Mouse (Mus musculus) frontal cortex, postnatal 14 days (tissue): ENCODE data around the gene Sv2a.
A peak's percentile ranks its signal among the peaks of the same experiment; 100 is the strongest.
"Not testable (repeated sequence)": the region's sequence is repeated elsewhere in the genome, so short reads cannot be mapped to it uniquely, and the experiment has no call there.

Experiments
- DNase-seq, 2 experiments: peaks; one replicate each; pipeline ENCODE4 v3.0.0; 2022; ENCODE audit warnings: low spot score in 2 of 2

Sv2a gene

DNA sequence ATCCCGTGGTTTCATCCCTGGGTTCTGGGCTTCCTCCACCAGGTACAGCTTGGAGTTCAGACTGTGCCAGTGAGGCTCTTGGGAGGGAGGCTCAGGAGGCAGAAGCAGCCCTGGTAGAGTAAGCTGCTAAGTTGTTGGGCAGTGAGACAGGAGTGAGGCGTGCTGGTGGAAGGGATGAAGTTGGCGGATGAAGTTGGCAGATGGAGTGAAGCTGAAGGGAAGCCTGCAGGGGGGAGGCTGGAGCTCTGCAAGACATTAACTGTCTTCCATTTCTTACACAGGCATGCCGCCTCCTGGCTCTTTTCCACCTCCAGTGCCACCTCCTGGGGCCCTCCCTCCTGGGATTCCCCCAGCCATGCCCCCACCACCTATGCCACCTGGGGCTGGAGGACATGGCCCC lies 6.9 kb upstream of the Sv2a start:
- DNase-seq: not testable (repeated sequence)

DNA sequence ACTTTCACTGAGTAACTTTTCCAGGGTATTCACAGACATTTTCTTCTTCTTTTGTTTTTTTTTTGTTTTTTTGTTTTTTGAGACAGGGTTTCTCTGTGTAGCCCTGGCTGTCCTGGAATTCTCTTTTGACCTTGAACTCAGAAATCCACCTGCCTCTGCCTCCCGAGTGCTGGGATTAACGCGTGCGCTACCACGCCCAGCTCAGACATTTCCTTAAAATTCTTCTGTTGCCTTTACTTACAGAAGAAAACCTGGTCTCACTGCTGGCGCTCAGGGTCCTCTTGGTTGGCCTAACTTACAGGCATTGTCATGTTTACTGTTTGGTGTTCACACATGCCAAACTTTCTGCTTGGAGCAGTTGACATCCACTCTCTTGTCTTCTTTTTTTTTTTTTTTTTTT lies 5.7 kb upstream of the Sv2a start:
- DNase-seq: no peak

DNA sequence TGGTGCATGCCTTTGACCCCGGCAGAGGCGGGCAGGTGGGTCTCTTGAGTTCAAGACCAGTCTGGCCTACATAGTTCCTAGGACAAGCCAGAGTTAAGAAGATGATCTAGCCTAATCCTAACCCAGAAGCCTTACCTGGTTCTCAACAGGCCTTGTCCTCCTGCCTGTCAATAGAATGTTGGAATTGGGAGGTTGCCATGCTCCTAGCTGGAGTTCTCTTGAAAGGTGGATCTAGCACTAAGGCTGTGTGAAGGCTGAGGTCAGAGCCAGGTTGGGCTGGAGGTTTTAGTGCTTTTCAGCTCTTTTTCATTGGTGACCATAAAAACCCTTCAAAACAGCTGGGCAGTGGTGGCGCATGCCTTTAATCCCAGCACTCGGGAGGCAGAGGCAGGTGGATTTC lies 2.5 kb upstream of the Sv2a start:
- DNase-seq: no peak

DNA sequence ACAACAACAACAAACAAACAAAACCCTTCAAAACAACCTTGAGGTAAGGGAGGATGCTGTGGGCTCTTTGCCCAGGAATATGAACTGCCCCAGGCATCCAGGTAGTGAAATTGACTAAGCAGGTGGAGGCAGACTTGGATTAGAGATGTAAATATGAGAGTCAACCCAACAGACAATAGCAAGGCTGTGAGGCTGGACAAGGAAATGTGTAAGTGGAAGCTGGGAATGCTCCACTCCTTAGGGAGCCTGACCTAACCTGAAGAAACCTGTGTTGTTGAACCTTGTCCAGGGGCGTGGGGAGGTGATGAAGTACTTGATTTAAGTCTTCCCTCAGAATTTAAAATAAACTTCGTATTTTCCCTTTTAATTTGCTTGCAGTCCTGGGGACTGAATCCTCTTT lies 2.0 kb upstream of the Sv2a start:
- no peak for DNase-seq

DNA sequence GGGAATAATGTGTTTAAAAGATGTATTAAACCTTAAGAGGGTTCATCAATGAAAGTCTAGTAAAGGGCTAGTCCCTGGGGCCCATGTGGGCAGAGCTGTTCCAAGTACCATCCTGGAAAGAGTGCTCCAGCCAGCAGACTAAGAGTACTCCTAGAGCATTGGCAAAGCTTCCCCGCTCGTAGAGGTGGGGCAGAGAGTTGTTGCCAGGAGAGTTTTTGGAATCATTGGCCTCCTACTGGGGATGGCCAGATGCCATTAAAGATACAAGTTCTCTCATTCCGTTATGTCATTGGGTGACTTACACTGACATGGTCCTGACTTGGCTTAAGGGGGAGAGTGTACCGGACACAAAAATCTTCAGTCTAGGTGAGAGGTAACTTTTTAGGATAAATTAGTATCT lies 1.4 kb upstream of the Sv2a start:
- no peak for DNase-seq

DNA sequence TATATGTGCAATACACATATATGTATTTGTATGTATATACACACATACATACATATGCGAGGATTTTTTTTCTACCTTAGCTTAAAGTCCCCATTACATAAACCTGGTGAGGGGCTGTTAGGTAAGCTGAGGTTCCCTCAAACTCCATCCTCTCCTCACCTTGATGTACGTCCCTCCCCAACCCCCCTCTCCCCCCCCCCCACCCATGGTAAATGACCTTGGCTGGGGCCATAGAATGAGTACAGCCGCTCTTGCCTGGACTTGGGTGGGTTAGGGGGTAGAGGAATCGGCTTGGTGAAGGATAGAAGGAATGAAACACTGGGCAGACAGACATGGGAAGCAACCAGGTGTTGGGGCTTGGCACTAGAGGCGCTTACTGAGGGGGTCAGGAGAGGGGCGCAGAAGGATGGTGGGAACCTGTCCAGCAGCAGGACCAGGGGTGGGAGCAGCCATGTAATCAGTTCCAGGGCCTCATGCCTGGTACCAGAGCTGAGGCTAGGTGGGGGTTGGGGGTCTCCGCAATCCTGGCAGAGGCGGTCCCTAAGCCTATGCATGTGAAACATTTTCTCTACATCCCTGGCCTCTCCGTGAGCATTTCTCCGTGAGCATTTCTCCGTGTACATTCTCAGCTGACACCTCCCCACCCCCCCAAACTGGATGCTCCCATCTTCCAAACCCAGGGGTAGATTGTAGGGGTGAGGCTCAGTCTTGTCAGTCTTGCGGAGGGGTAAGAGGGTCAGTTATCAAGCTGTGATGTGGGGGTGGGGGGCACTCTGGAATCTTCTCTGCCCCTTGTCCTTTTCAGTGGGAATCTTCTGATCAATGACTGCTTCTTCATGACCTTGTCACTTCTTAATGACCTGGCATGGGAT lies 795 bp downstream of the Sv2a start:
- no peak for DNase-seq

DNA sequence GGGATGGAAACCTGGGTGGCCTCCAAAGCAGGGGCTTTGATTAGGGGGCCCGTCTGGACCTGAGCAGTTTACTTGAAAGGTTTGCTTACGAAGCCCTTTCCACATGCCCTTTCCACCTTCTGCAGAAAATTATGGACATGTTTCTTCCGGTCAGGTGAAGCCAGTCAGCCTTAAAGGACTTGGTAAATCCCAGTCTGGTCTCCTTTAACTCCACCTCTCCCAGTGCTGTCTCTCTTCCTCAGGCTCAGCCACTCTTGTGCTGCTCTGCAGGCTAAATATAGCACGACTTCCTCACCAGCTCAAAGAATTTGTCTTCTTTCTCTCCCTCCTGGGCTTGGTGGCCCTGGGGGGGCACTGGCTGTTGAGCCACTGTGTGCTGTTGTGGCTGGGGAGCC lies 1.4 kb downstream of the Sv2a start:
- DNase-seq: no peak

DNA sequence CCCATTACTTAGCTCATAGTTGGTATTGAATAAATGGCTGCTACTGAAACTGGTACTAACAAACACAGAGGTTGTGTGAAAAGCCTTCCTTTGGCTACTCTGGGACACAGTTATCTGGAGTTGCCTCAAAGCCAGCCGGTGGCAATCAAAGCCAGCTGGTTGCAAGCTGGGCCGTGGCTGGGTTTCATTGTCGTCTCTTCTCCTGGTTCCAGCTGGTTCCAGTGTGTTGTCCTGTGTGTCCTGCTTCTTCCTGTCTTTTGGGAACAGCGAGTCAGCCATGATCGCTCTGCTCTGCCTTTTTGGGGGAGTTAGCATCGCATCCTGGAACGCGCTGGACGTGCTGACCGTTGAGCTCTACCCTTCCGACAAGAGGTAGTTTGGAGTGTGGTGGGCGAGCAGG lies 12.0 kb downstream of the Sv2a start:
- DNase-seq: no peak

DNA sequence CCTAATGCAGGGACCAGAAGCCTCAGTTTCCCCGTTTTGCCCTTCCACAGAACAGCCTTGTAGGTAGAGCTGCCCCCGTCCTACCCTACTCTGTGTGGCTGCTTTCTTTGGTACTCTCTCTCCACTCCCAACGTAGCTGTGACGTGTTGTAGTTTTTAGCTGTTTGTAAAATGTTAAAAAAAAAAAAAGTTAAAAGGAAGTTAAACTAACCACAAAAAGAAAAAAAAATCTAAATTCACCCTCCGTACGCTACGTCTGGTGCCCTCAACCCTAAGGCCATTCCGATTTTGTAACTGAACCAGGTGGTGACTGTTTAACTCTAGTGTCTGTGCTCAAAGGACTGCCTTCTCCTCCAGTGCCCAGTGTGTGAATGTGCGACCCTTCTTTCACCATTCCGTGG lies 14.0 kb downstream of the Sv2a start:
- DNase-seq: no peak

DNA sequence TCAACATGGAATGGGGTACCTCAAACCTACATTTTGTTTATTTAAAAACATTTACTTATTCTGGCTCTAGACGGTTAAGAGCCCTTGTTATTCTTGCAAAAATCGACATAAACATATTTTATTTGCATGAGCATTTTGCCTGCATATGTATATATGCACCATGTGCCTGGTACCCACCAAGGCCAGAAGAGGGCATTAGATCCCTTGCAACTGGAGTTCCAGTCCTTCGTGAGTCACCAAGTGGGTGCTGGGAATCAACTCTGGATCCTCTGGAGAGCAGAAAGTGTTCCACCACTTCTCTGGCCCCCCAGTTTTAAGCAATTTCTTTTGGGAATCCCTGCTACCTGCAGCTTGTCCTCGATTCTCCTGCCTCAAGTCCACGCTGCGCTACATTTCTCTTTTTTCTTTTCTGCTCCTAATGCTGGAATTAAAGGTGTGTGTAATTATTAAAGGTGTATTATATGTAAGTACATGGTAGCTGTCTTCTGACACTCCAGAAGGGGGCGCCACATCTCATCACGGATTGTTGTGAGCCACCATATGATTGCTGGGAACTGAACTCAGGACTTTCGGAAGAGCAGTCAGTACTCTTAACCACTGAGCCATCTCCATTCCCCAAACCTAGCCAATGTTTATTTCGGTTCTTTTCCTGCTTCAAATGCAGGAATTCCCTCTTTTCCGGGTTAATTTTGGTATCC lies 14.8 kb downstream of the Sv2a start:
- no peak for DNase-seq

DNA sequence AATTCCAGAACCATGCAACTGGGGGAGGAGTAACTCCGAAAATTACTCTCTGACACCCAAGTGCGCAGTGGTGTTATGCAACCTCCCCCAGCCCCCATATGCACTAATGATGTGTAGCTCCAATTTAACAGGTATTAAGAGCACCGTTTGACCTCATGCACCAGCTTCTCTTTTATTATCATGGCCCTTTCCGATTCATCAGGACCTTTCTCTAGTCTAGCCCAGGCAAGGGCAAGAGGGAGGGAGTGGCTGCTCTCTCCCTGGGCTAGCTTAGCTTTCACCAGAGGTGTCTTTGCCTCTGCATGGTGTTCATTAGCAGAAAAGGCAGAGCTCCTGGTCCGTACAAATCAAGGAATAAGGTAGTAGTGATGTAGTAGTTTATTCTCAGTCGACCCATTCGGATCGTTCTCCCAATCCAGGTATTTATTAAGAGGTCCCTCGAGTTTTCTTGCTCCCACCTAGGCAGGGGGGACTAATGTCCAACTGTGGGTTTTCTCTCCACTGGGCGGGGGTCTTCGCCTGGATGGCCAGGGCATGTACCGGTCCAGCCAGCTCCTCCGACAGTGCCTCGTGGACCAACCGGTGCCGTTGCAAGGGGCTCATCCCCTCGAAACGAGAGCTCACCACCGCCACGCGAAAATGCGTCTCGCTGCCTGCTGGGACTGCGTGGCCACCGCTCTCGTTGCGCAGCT lies 15.6 kb downstream of the Sv2a start:
- peak in 1 of 2 experiments; percentile 47 for DNase-seq

DNA sequence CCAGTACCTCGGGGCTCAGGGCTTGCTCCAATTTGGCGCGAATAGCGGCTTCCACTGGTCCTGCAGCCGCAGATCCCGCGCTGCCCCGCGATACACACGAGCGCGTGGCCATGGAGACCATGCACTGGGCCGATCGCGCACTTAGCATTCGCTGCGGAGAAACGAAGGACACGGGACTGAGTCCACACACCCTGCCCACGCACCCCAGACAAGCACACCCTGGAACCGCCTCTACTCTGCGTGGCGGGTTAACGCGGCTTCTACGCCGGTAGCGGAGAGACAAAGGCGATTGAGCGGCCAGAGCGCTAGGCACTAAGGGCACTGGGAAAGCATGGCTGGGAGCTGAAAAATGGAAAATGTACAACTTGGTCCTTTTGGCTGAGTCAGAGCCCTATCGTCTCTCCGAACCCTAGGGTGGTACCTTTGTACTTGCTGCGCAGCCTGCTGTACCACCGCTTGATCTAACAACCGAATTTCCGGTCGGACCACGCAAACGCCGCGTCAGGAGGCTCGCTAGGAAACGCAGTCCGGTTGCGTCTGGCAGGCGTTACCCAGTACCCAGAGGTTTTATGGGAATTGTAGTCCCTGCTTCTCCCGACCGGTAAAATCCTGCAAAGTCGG lies 16.3 kb downstream of the Sv2a start:
- DNase-seq: peak; percentile 85 to 87

DNA sequence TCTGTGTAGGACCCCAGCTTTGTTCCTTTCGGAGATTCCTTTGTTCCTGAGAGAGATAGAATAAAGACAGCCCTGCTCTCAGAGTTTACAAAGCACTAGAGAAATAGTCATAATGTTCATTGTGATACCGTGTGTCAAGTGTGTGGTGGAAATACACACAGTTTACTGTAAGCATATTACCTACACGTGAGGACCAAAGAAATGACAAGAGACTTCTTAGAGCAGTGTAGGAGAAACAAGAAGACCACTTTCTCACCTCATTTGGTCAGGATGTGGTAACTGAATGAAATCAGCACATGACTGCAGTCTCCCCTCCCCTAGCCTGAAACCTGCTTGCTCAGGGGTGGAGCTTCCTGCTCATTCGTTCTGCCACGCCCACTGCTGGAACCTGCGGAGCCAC lies 17.2 kb downstream of the Sv2a start:
- DNase-seq: no peak

DNA sequence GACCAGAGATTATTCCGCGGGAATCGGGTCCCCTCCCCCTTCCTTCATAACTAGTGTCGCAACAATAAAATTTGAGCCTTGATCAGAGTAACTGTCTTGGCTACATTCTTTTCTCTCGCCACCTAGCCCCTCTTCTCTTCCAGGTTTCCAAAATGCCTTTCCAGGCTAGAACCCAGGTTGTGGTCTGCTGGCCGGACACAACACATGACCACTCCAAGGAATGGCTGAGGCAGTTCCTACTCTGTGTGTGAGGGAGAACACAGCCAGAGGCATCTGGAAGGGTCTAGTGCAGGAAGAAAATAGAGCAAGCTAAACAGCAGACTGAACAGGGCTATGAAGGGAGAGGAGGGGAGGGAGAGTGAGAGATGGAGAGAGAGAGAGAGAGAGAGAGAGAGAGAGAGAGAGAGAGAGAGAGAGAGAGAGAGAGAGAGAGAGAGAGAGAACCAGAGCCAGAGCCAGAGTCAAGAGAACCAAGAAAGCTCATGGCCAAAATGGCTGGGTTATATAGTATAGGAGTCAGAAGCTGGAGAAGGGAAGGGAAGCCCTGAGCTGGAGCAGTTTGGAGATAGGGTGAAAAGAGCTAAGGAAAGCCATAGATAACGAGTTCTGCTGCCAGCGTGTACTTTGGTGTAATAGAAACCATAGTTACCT lies 17.8 kb downstream of the Sv2a start:
- DNase-seq: not testable (repeated sequence)

DNA sequence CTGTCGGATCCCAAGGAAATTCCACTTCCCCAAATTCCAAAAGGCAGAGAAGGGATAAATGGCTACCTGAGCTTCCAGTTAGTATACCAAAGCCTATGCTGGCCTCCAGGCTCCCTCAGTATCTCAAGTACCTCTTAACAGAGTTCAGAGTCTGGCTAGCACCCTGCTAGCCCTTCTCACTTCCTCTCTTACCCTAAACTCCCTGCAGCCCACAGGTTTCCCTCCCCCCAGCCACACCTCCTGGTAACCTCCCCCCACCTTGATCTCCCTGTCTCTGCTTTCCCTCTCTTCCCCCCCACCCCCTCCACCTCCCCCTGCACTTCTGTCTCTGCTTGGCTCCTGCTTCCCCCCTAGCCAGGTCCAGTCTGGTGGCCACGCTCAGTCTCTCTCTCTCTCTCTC lies 18.8 kb downstream of the Sv2a start:
- no peak for DNase-seq

DNA sequence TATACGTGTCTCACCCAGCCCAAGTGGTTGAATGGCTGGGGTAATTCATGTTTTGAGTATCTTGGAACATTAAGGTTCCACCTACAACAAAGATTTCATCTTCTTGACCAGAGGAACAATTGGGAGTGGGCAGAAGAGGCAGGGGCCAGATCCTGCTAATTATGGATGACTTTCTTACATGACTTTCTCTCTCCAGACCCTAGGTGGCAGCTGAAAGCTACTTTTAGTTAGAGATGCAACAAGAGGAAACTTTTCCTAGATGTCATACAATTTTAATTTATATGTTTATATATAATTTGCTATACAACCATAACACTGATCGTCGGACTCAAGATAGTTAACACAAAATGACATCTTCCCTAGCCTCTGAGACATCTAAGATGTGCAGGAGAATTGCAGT lies 26.9 kb downstream of the Sv2a start:
- no peak for DNase-seq

DNA sequence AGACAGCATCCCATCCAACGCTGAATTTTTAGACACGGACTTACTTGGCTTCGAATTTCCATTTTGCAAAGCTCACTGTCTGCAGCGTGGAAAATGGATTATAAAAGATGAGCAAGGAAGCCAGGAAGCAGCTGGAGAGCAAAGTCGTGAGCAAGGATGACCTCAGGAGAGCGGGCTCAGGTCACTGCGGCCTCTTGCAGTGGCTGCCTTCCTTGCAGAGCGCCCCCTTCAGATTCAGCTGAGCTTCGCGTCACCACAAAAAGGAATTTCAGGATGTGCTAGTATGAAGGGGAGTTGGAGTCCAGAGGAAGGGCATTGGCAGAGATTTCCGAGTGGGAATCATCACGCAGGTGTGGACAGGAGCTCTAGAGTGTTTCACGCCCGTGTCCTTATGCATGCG lies 28.3 kb downstream of the Sv2a start:
- no peak for DNase-seq

DNA sequence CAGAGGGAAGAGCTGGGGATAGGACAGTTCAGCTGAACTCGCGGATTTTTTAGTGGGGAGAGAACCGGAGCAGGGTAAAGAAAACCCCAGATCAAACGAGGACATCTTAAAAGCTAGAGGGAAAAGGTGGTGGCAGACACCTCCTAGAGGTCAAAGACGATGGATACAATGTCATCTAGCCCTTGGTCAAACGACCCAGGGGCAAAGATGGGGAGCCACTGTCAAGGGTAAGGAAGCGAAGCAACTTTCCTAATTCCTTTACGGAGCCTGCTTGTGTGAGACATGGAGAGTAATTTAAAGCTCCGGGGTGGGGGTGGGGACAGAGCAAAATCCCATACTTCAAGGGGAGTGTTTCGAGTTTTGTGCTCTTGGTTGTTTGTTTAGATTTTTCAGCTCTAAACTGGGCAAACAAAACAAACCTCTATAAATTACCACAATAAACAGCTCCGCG lies 38.3 kb downstream of the Sv2a start:
- DNase-seq: no peak

DNA sequence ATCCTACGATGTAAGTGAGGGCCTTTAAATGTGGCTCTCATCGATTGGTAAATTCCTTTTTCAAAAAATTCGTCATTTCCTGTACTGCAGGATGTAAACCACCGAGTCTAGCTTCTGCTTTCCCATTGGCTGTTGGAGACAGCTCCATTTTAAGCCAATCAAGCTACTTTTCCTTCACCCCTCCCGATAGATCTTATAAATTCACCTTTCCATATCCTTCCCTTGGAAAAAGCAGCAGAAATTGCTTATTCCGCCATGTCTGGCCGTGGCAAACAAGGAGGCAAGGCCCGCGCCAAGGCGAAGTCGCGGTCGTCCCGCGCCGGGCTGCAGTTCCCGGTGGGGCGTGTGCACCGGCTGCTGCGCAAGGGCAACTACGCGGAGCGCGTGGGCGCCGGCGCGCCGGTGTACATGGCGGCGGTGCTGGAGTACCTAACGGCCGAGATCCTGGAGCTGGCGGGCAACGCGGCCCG lies 38.7 kb downstream of the Sv2a start, which contains the start of the genes Bola1 and Hist2h2ab:
Gene Bola1, minus strand, starts transcription at position 49 of the 470 bp plus-strand sequence.
Gene Hist2h2ab, plus strand, starts transcription at position 205 of the 470 bp plus-strand sequence.
- DNase-seq: peak; percentile 73 to 75

DNA sequence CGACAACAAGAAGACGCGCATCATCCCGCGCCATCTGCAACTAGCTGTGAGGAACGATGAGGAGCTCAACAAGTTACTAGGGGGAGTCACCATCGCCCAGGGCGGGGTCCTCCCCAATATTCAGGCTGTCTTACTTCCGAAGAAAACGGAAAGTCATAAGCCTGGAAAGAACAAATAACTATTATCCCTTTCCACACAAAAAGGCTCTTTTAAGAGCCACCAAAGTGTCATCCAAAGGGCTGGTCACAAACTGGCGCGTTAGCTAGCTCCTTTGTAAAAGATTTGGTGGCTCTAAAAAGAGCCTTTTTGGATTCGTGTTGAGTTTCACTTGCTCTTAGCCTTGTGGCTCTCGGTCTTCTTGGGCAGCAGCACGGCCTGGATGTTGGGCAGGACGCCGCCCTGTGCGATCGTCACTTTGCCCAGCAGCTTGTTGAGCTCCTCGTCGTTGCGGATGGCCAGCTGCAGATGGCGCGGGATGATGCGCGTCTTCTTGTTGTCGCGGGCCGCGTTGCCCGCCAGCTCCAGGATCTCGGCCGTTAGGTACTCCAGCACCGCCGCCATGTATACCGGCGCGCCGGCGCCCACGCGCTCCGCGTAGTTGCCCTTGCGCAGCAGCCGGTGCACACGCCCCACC lies 39.3 kb downstream of the Sv2a start:
- peak in 1 of 2 experiments; percentile 28 for DNase-seq
